Mouse (Mus musculus) kidney, postnatal 0 days (tissue): ENCODE results near the gene Mfap1b. TPM values are rescaled to one million over a fixed set of nuclear protein-coding genes. Genes with fewer than 3 reads are reported as not detected.
"Not testable (repeated sequence)": the region's sequence is repeated elsewhere in the genome, so short reads cannot be mapped to it uniquely, and the experiment has no call there.

Experiments
- ATAC-seq: fragments of 200-750 bp; cut with Nextera tagmentation; replicated peaks from 2 replicates; pipeline ENCODE4 v1.8.0; 2017; ENCODE audit warnings: low read depth, moderate number of reproducible peaks, moderate TSS enrichment, moderate library complexity; ENCODE audit not compliant: low FRiP score
- DNase-seq: peaks from one replicate; pipeline ENCODE4 v3.0.0-alpha.2; 2016; ENCODE audit warnings: low spot score
- H3K27ac ChIP-seq: fragments of 300-500 bp; sonication (generic); 2 replicates; pipeline ENCODE4 v1.5.1; 2014; ENCODE audit warnings: mild to moderate bottlenecking
- H3K27me3 ChIP-seq: fragments of 300-500 bp; sonication (generic); 2 replicates; pipeline ENCODE4 v1.6.1; 2014; ENCODE audit warnings: low read length, mixed read lengths; ENCODE audit not compliant: insufficient read depth
- H3K36me3 ChIP-seq: fragments of 300-500 bp; sonication (generic); 2 replicates; pipeline ENCODE4 v1.6.1; 2014; ENCODE audit warnings: low read length, mixed read lengths; ENCODE audit not compliant: insufficient read depth
- H3K4me1 ChIP-seq: fragments of 300-500 bp; sonication (generic); replicated peaks from 2 replicates; pipeline ENCODE4 v1.6.1; 2014; ENCODE audit warnings: antibody characterized with exemption, low read length, mixed read lengths; ENCODE audit not compliant: insufficient read depth
- H3K4me2 ChIP-seq: fragments of 300-500 bp; sonication (generic); 2 replicates; pipeline ENCODE4 v1.6.1; 2014; ENCODE audit warnings: mild to moderate bottlenecking, low read length, moderate library complexity, mixed read lengths
- H3K4me3 ChIP-seq: fragments of 300-500 bp; sonication (generic); replicated peaks from 2 replicates; pipeline ENCODE4 v1.5.1; 2014; ENCODE audit warnings: low read depth, low read length
- H3K9ac ChIP-seq: fragments of 300-500 bp; sonication (generic); 2 replicates; pipeline ENCODE4 v1.6.1; 2014; ENCODE audit warnings: low read depth, low read length
- H3K9me3 ChIP-seq: fragments of 300-500 bp; sonication (generic); replicated peaks from 2 replicates; pipeline ENCODE4 v1.6.1; 2016; ENCODE audit warnings: low read length, inconsistent platforms, mixed read lengths
- CTCF ChIP-seq: IDR thresholded peaks from 2 replicates; pipeline ENCODE4 v1.5.1; 2016; ENCODE audit warnings: antibody characterized with exemption, low read depth, mild to moderate bottlenecking, moderate library complexity
- WGBS: fragments of 180-500 bp; shearing (Covaris S2); extraction: QIAGEN DNeasy Blood & Tissue Kit; methylation state at CpG from one replicate; pipeline ENCODE4 v1.1.7; 2014; 5-methylcytosine and 5-hydroxymethylcytosine counted together
- polyA plus RNA-seq: library from polyadenylated mRNA; unstranded; fragments of >200 nt; fragmentation: Nextera tagmentation; extraction: Ambion mirVana; gene quantifications from 2 replicates; pipeline ENCODE4 v1.2.1, GENCODE M21; 2015

Gene Mfap1b
- polyA plus RNA-seq, 1 experiment from 2014 or later: 43.2 TPM

- Histone ChIP-seq H3K9me3 (no peaks in the 10 kb centered on the region), H3K4me3 (no peak overlapping the region), H3K9ac (no peak overlapping the region), H3K36me3 (no peaks in the 10 kb centered on the region), H3K4me2 (no peak overlapping the region), H3K4me1 (no peaks in the 10 kb centered on the region), H3K27me3 (no peaks in the 10 kb centered on the region), H3K27ac (no peak overlapping the region)
- DNase-seq (no peak), ATAC-seq (no peak)
- TF ChIP-seq CTCF: no peak
- WGBS: 40% methylated on average over 8 of the region's 8 CpGs
Measured at GRCm38 (mm10) chr2:121483576-121483975, 9.7 kb upstream of the Mfap1b start.

GRCm38 (mm10) chr2:121480916-121481315, 7.0 kb upstream of the Mfap1b start:
- not testable (repeated sequence) for H3K4me3 ChIP-seq, H3K27me3 ChIP-seq, DNase-seq, H3K4me2 ChIP-seq, ATAC-seq, H3K4me1 ChIP-seq, H3K9me3 ChIP-seq, H3K9ac ChIP-seq, H3K36me3 ChIP-seq, H3K27ac ChIP-seq
- 87% methylated on average over 13 of the region's 13 CpGs for WGBS

- Histone ChIP-seq H3K9me3 (no peaks in the 10 kb centered on the region), H3K27ac (no peak overlapping the region), H3K4me1 (no peaks in the 10 kb centered on the region), H3K36me3 (no peaks in the 10 kb centered on the region), H3K4me2 (no peak overlapping the region), H3K9ac (no peak overlapping the region), H3K4me3 (no peak overlapping the region), H3K27me3 (no peaks in the 10 kb centered on the region)
- peak; percentile 31 for DNase-seq
- TF ChIP-seq CTCF: peak; percentile 61
- no peak for ATAC-seq
- 57% methylated on average over 3 of the region's 3 CpGs for WGBS
Measured at GRCm38 (mm10) chr2:121480498-121480897, 6.6 kb upstream of the Mfap1b start.

GRCm38 (mm10) chr2:121477491-121478266, 3.8 kb upstream of the Mfap1b start:
- Histone ChIP-seq H3K9ac (no peak overlapping the region), H3K9me3 (no peaks in the 10 kb centered on the region), H3K4me2 (no peak overlapping the region), H3K27me3 (no peaks in the 10 kb centered on the region), H3K4me1 (no peaks in the 10 kb centered on the region), H3K4me3 (no peak overlapping the region), H3K27ac (no peak overlapping the region), H3K36me3 (no peaks in the 10 kb centered on the region)
- DNase-seq (no peak), ATAC-seq (no peak)
- no peak for TF ChIP-seq CTCF
- 82% methylated on average over 3 of the region's 3 CpGs for WGBS

GRCm38 (mm10) chr2:121475306-121475705, 1.4 kb upstream of the Mfap1b start:
- H3K36me3 ChIP-seq, H3K27ac ChIP-seq, H3K9me3 ChIP-seq, H3K4me3 ChIP-seq, H3K4me1 ChIP-seq, DNase-seq, H3K4me2 ChIP-seq, H3K27me3 ChIP-seq, H3K9ac ChIP-seq, ATAC-seq: not testable (repeated sequence)
- 93% methylated on average over 2 of the region's 2 CpGs for WGBS

GRCm38 (mm10) chr2:121474180-121474535, 291 bp upstream of the Mfap1b start:
- no peak for TF ChIP-seq CTCF
- no peaks in the 10 kb centered on the region for H3K27me3 ChIP-seq
- no peaks in the 10 kb centered on the region for H3K4me1 ChIP-seq
- no peaks in the 10 kb centered on the region for H3K36me3 ChIP-seq
- no peaks in the 10 kb centered on the region for H3K9me3 ChIP-seq
- H3K9ac ChIP-seq: peak overlapping the region; percentile 72; the same call in 1 of the 2 replicates
- peak overlapping the region; percentile 60 for H3K4me3 ChIP-seq
- peak overlapping the region; percentile 81; the same call in 1 of the 2 replicates for H3K27ac ChIP-seq
- DNase-seq: no peak
- 0 out of 2 replicates have a peak, but pooled peaks have one; percentile 8 for ATAC-seq
- WGBS: 33% methylated on average over 8 of the region's 8 CpGs
- H3K4me2 ChIP-seq: peak overlapping the region; percentile 62

GRCm38 (mm10) chr2:121472783-121473182, 1.1 kb downstream of the Mfap1b start:
- H3K4me1 ChIP-seq, ATAC-seq, H3K27me3 ChIP-seq, H3K4me3 ChIP-seq, H3K36me3 ChIP-seq, H3K9me3 ChIP-seq, DNase-seq, H3K4me2 ChIP-seq, H3K27ac ChIP-seq, H3K9ac ChIP-seq: not testable (repeated sequence)
- 95% methylated on average over 3 of the region's 3 CpGs for WGBS

- H3K4me3 ChIP-seq, H3K27me3 ChIP-seq, H3K36me3 ChIP-seq, ATAC-seq, H3K4me1 ChIP-seq, H3K27ac ChIP-seq, H3K9me3 ChIP-seq, H3K4me2 ChIP-seq, DNase-seq, H3K9ac ChIP-seq: not testable (repeated sequence)
- 20% methylated on average over 1 of the region's 6 CpGs for WGBS
Measured at GRCm38 (mm10) chr2:121468982-121469381, 4.9 kb downstream of the Mfap1b start.
